Mouse (Mus musculus): ENCODE measurements around the gene Tmem181a.
"Not testable (repeated sequence)": the region's sequence is repeated elsewhere in the genome, so short reads cannot be mapped to it uniquely, and the experiment has no call there.

Gene Tmem181a

GRCm38 (mm10) chr17:6256400-6257069, at the start of gene Tmem181a:
Tmem181a (plus strand) TSS chr17:6256860.
- not testable (repeated sequence) for DNase-seq (ENCODE audit: low spot score in 2 of 2)

- no peak for DNase-seq (ENCODE audit: low spot score in 2 of 2)
Observed at GRCm38 (mm10) chr17:6211721-6212120, 44.9 kb upstream of the Tmem181a start.

DNA sequence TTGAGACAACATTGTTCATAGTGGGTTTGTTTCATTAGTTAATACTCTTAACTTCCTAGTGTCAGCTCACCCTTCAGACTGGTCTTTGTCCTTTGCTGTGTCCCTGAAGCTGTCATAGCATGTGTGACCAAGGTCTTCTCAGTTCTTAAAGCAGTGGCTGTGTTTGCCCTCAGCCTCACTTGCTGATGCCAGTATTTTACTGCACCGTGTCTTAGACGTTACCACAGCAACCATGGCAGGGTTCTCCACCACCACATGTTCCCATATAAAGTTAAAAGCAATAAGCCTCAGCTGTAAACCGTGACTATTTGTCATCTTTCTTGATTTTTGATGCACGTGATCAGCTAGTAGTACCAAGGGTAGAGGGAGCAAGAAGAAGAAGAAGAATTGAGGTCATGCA, 41.0 kb upstream of the Tmem181a start:
- no peak for DNase-seq (ENCODE audit: low spot score in 2 of 2)

DNA sequence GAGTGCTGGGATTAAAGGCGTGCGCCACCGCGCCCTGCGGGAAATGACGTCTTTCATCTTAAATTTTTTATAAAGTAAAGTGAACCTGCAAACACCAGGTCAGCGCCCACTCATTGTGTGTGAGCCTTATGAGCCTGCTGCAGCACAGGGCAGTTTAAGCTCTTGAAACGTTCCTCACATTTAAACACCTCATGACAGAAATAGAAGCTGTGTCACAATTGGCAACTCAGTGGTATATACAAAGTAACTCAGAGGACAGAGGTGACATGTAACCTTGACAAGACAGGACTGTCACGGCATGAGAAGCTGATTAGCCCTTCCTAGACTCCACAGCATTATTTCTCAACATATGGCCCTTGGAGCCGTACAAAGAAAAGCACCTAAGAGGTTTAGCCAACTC, 40.1 kb upstream of the Tmem181a start:
- no peak for DNase-seq (ENCODE audit: low spot score in 2 of 2)

DNA sequence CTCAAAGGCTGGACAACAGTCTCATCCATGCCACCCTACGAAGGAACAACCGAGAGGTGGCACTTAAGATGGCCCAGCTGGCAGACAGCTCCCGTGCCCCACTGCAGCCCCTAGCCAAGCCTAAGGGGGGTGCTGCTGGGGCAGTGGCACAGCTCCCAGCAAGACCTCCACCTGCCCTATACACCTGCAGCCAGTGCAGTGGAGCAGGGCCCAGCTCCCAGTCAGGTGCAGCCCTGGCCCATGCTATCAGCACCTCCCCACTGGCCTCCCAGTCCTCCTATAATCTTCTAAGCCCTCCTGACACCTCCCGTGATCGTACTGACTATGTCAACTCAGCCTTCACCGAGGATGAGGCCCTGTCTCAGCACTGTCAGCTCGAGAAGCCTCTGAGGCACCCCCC, 24.0 kb upstream of the Tmem181a start:
- DNase-seq (ENCODE audit: low spot score in 2 of 2): not testable (repeated sequence)

DNA sequence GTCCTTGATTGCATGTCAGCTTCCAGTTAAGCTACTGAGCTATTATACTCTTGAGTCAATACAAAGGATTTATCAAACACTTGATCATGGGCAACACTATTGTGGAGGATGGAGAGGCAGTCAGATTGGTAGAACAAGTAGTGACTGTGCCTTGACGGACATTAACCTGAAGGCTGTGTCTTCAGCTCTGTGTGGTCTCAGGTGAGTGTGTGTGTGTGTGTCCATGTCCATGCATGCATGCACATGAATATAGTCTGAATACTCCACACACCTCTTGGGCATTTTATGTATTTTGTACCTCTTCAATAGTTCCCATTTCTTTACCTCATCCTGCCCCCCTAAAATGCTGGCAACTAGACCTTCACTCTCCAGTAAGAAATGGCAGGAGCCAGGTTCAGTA, 5.4 kb upstream of the Tmem181a start:
- not testable (repeated sequence) for DNase-seq (ENCODE audit: low spot score in 2 of 2)

DNA sequence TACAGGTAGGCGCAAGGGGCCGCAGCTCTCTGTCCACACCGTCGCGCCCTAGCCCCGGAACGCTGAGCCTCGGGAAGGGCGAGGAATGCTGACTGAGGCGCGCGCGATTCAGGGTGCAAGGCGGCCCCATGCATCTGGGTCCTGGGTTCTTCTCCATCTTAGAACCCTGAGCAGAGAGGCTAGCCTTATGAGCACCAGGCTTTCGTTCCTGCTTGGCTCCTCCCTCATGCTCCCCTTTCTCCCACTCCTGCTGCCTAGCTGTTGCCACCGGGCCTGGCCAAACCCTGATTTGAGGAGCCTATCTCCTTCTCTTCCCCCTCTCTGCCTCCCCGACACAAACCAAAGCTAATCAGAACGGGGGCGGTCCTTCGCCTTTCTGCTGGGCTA, 403 bp downstream of the Tmem181a start:
- peak; percentile 74 to 86 for DNase-seq (ENCODE audit: low spot score in 2 of 2)

DNA sequence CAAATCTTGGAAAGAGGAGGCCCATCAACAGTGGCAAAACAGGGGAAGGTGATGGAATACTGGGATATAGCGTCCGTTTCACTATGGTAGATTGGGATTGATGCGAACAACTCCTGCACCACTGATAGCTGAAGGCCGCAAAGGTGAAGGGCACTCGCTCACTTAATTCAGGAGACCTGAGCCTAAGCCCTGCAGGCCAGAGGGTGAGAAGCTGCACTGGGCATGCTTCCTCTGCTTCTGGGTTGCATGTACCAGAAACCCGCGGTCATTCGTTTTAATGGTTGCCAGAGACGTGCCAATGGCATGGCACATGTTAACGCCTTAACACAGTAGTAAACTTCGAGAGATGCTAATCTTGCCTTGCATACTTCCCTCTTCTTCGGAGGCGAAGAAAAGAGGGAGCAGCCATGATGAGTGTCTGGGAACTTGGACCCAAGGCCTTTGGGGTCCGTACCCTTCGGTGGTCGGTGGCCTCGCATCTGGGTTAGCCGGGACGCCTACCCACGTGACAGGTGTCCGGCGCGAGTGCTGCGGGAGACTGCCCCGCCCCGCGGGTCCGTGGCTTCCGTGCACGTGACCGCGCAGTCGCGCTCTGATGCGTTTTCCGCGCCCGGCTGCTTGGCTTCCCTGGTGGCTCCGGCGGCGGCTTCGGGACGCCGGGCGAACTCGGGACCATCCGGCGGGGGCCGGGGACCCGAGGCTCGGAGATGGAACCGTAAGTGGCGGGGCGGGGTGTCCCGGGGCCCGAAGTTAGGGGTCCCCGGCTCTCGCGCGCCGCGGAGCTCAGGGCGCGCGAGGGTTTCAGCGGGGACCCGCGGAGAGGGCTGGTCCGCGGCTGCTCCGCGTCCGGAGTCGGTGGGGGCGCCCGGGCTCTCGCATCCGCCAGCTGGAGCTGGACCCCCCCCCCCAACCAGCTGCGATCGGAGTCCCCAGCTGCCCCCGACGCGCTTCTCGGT, 13.5 kb downstream of the Tmem181a start:
- DNase-seq (ENCODE audit: low spot score in 2 of 2): not testable (repeated sequence)

GRCm38 (mm10) chr17:6270840-6271239, 14.2 kb downstream of the Tmem181a start:
- not testable (repeated sequence) for DNase-seq (ENCODE audit: low spot score in 2 of 2)

GRCm38 (mm10) chr17:6271970-6272369, 15.3 kb downstream of the Tmem181a start:
- DNase-seq (ENCODE audit: low spot score in 2 of 2): not testable (repeated sequence)

GRCm38 (mm10) chr17:6274693-6275092, 18.0 kb downstream of the Tmem181a start:
- not testable (repeated sequence) for DNase-seq (ENCODE audit: low spot score in 2 of 2)

DNA sequence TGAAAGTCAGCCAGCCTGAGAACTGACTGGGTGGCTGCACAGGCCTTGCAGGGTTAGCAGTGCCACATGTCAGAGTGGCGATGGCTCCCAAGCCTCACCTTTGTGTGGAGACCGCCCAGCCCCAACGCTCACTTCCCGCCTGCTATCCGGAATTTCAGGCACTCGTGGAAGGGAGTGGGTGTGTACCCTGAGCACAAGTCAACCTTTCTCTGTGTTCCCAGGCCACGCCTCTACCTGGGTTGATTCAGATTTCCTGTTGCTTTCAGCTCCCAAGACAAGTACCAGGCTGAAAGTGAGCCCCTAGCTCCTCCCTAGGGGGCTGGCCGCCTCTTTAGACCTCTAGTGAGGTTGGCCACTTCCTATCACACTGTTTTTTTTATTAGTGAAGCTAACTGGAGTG, 22.5 kb downstream of the Tmem181a start:
- not testable (repeated sequence) for DNase-seq (ENCODE audit: low spot score in 2 of 2)

DNA sequence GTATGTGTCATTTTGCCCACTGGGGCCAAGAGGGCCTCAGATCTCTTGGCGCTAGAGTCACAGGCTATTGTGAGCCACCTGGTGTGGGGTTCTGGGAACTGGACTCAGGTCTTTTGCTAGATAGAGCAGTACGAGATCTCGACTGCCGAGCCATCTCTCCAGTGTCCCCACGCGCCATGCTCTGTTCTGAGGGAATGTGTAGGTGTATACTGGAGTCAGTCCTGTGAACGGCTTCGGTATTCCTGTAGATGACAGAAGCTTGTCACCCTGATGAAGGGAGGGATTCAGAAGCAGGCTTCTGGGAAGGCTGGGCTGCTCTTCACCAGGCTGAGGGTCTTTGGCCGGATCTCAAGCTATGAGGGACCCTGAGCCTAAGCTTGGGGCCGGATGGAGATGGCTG, 23.1 kb downstream of the Tmem181a start:
- DNase-seq (ENCODE audit: low spot score in 2 of 2): peak in 1 of 2 experiments; percentile 26

GRCm38 (mm10) chr17:6280513-6280912, 23.9 kb downstream of the Tmem181a start:
- DNase-seq (ENCODE audit: low spot score in 2 of 2): not testable (repeated sequence)

DNA sequence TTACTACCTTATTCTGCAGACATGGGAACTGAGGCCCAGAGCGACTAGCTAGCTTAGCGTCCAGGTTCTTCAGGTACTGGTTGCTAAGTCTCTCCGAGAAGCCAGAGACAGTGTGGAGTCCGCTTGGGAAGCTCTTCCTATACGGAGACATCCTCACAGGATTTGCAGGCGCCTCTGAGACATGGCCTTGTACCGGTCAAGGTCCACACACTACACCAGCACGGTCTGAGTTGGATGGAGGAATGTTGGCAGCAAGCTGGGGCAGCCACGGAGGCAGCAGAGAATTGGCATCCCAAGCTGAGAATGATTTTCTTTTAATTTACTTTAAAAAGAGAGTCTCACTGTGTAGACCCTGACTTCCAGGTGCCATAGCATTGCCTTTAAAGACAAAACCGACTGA, 26.5 kb downstream of the Tmem181a start:
- DNase-seq (ENCODE audit: low spot score in 2 of 2): not testable (repeated sequence)

DNA sequence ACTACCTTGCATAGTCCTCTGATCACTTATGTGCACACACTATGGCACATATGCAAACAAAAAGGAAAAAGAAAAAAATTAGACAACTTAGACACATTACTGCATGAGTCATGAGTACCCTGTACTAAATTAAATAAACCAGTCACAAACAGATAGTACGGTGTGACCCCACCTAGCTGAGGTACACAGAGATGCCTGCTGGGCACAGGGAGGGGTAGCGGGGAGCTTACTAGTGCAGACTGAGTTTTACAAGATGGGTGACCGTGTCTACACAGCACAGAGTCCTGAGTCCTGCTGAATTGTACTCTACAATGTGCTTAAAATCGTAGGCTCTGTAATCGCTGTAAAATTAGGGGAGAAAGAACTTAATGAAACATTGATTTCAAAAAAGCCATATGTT, 29.5 kb downstream of the Tmem181a start:
- DNase-seq (ENCODE audit: low spot score in 2 of 2): not testable (repeated sequence)

GRCm38 (mm10) chr17:6289045-6289444, 32.4 kb downstream of the Tmem181a start:
- not testable (repeated sequence) for DNase-seq (ENCODE audit: low spot score in 2 of 2)

GRCm38 (mm10) chr17:6293882-6294281, 37.2 kb downstream of the Tmem181a start:
- not testable (repeated sequence) for DNase-seq (ENCODE audit: low spot score in 2 of 2)

- DNase-seq (ENCODE audit: low spot score in 2 of 2): not testable (repeated sequence)
Observed at GRCm38 (mm10) chr17:6297060-6297795, 40.6 kb downstream of the Tmem181a start.

- not testable (repeated sequence) for DNase-seq (ENCODE audit: low spot score in 2 of 2)
Observed at GRCm38 (mm10) chr17:6300190-6300863, 43.7 kb downstream of the Tmem181a start.

- DNase-seq (ENCODE audit: low spot score in 2 of 2): not testable (repeated sequence)
Observed at GRCm38 (mm10) chr17:6304891-6305290, 48.2 kb downstream of the Tmem181a start.
